Comparison of ENCODE assay signal across 9 mouse cellular contexts in genomic region chr14:29980447-29981205, GRCm38 (mm10). TPM values are rescaled to one million over a fixed set of nuclear protein-coding genes. Genes with fewer than 3 reads are reported as not detected.
DNase-seq lines count a peak whose midpoint lies in the region; ATAC-seq and TF ChIP-seq lines count a peak whose summit lies in the region.
"Had no signal": no experiment of that assay in that cellular context is flagged by ENCODE, and none has a peak within 500 bp of the region (broad histone marks: within the 10 kb centered on the region; RNA-seq: fewer than 3 reads in every experiment).

No protein-coding gene starts in this region.

- no peak for ATAC-seq in liver, embryonic 12.5 days
- no peak for ATAC-seq in hindbrain, embryonic 14.5 days (ENCODE audit: low FRiP score)

- peaks cover 16% of the 10 kb centered on the region for H3K4me1 ChIP-seq in liver, adult 2 months (ENCODE audit: control insufficient read depth, insufficient read depth, low read length)
- peaks cover 11% of the 10 kb centered on the region for H3K4me1 ChIP-seq in liver, embryonic 12.5 days
- no peaks in the 10 kb centered on the region for H3K4me1 ChIP-seq in small intestine, adult 2 months (ENCODE audit: control insufficient read depth, insufficient read depth, insufficient read length, low read length)
- peaks cover 10% of the 10 kb centered on the region for H3K4me1 ChIP-seq in hindbrain, embryonic 14.5 days (replicated peaks; ENCODE audit: control insufficient read depth, insufficient read depth, low read length)

- H3K79me2 ChIP-seq in liver, adult 2 months (ENCODE audit: control insufficient read depth, insufficient read depth, low read length): peaks cover 9% of the 10 kb centered on the region; the same call in 1 of the 2 replicates

- peak; percentile 48 for DNase-seq in liver, adult 2 months (ENCODE audit: extremely low read depth, low read depth, low spot score)
- peak; percentile 41 for DNase-seq in MEL-GATA-1-ER (ENCODE audit: extremely low read depth, low read depth)
- peak; percentile 14 for DNase-seq in fibroblast of lung, adult 2 months (ENCODE audit: low read depth)
- DNase-seq in ovary, postnatal 14 days (ENCODE audit: low spot score): no peak
- no peak for DNase-seq in hindbrain, embryonic 14.5 days (ENCODE audit: low spot score)

- no peak overlapping the region for H3K4me3 ChIP-seq in liver, adult 2 months (ENCODE audit: insufficient read depth, low read depth, low read length)
- H3K4me3 ChIP-seq in liver, embryonic 12.5 days: no peak overlapping the region
- H3K4me3 ChIP-seq in small intestine, adult 2 months (ENCODE audit: low read depth, low read length): no peak overlapping the region
- H3K4me3 ChIP-seq in hindbrain, embryonic 14.5 days (replicated peaks; ENCODE audit: low read length): no peak overlapping the region
- H3K4me3 ChIP-seq: neural tube, embryonic 13.5 days had no signal

- no peaks in the 10 kb centered on the region for H3K9me3 ChIP-seq in liver, embryonic 12.5 days (replicated peaks)
- H3K9me3 ChIP-seq in hindbrain, embryonic 14.5 days (ENCODE audit: control insufficient read depth, low read length): no peaks in the 10 kb centered on the region

- H3K27ac ChIP-seq in liver, adult 2 months (replicated peaks; ENCODE audit: insufficient read depth, low read depth, low read length): no peak overlapping the region
- no peak overlapping the region for H3K27ac ChIP-seq in liver, embryonic 12.5 days
- H3K27ac ChIP-seq in small intestine, adult 2 months (ENCODE audit: insufficient read depth, low read depth, low read length): no peak overlapping the region
- H3K27ac ChIP-seq in hindbrain, embryonic 14.5 days: no peak overlapping the region
- H3K27ac ChIP-seq: embryonic facial prominence, embryonic 13.5 days; neural tube, embryonic 13.5 days had no signal

- no peak overlapping the region for H3K9ac ChIP-seq in liver, adult 2 months (ENCODE audit: low read depth, low read length)
- H3K9ac ChIP-seq in liver, embryonic 12.5 days: no peak overlapping the region
- H3K9ac ChIP-seq in hindbrain, embryonic 14.5 days: no peak overlapping the region
- H3K9ac ChIP-seq: neural tube, embryonic 13.5 days had no signal

- 92% methylated on average over 10 of the region's 10 CpGs for WGBS in liver, adult 2 months
- 90% methylated on average over 10 of the region's 10 CpGs for WGBS in liver, embryonic 12.5 days (ENCODE audit: insufficient replicate concordance)
- 89% methylated on average over 10 of the region's 10 CpGs for WGBS in small intestine, adult 2 months
- 96% methylated on average over 10 of the region's 10 CpGs for WGBS in hindbrain, embryonic 14.5 days

- no peak overlapping the region for H3K4me2 ChIP-seq in liver, embryonic 12.5 days
- no peak overlapping the region for H3K4me2 ChIP-seq in hindbrain, embryonic 14.5 days (replicated peaks)

- H3K27me3 ChIP-seq in liver, adult 2 months (ENCODE audit: control insufficient read depth, insufficient read depth, low read length): no peaks in the 10 kb centered on the region
- H3K27me3 ChIP-seq in liver, embryonic 12.5 days (replicated peaks): no peaks in the 10 kb centered on the region
- no peaks in the 10 kb centered on the region for H3K27me3 ChIP-seq in small intestine, adult 2 months (ENCODE audit: control insufficient read depth, insufficient read depth, low read length)
- no peaks in the 10 kb centered on the region for H3K27me3 ChIP-seq in hindbrain, embryonic 14.5 days (ENCODE audit: control insufficient read depth, insufficient read depth, low read length)
- H3K27me3 ChIP-seq: embryonic facial prominence, embryonic 13.5 days; neural tube, embryonic 13.5 days had no signal

- peak; percentile 35; the same call in 1 of the 2 replicates for TF ChIP-seq CTCF in liver, adult 2 months (IDR thresholded peaks at IDR 0.05; ENCODE audit: low read depth, low read length)
- TF ChIP-seq CTCF in small intestine, adult 2 months (IDR thresholded peaks at IDR 0.05; ENCODE audit: extremely low read depth, insufficient read length, insufficient replicate concordance, low read depth, low read length): peak; percentile 41; the same call in 1 of the 2 replicates

- no peak for TF ChIP-seq POLR2A in liver, adult 2 months (IDR thresholded peaks at IDR 0.05; ENCODE audit: extremely low read depth, insufficient read depth, low read length)
- TF ChIP-seq POLR2A in small intestine, adult 2 months (IDR thresholded peaks at IDR 0.05; ENCODE audit: low read depth, low read length): no peak

- H3K36me3 ChIP-seq in liver, adult 2 months (ENCODE audit: control insufficient read depth, insufficient read depth, low read length): peaks cover 34% of the 10 kb centered on the region
- peaks cover 59% of the 10 kb centered on the region for H3K36me3 ChIP-seq in liver, embryonic 12.5 days
- peaks cover 30% of the 10 kb centered on the region for H3K36me3 ChIP-seq in small intestine, adult 2 months (ENCODE audit: control insufficient read depth, insufficient read depth, low read length)
- peaks cover 60% of the 10 kb centered on the region for H3K36me3 ChIP-seq in hindbrain, embryonic 14.5 days (replicated peaks; ENCODE audit: control insufficient read depth, insufficient read depth)

RNA-seq across cellular contexts. Expression of gene Actr8, which starts 2.5 kb away (rescaled TPM):
- total RNA-seq in liver, adult 2 months (2014; rRNA removed): 35.6 and 37.3 TPM in 2 replicates
- 10.5 and 11.3 TPM in 2 replicates for polyA plus RNA-seq in liver, adult 2 months (2012; rRNA removed)
- 32.5 and 36.3 TPM in 2 replicates for polyA plus RNA-seq in liver, embryonic 12.5 days (2016; fragmentation: Nextera tagmentation; extraction: Ambion mirVana)
- 3.4 and 6.3 TPM in 2 replicates for polyA plus RNA-seq in small intestine, adult 2 months (2012; rRNA removed)
- 60.0 and 61.6 TPM in 2 replicates for polyA plus RNA-seq in hindbrain, embryonic 14.5 days (2014; fragmentation: Nextera tagmentation; extraction: Ambion mirVana)

RNA-seq across cellular contexts. Expression of gene Selenok, which starts 12.5 kb away (rescaled TPM):
- total RNA-seq in liver, adult 2 months (2014; rRNA removed): 91.5 and 106 TPM in 2 replicates
- 35.8 and 40.8 TPM in 2 replicates for polyA plus RNA-seq in liver, adult 2 months (2012; rRNA removed)
- 133 and 142 TPM in 2 replicates for polyA plus RNA-seq in liver, embryonic 12.5 days (2016; fragmentation: Nextera tagmentation; extraction: Ambion mirVana)
- polyA plus RNA-seq in small intestine, adult 2 months (2012; rRNA removed): 6.0 and 14.3 TPM in 2 replicates
- 320 and 331 TPM in 2 replicates for polyA plus RNA-seq in hindbrain, embryonic 14.5 days (2014; fragmentation: Nextera tagmentation; extraction: Ambion mirVana)

RNA-seq across cellular contexts. Expression of gene Il17rb, which starts 28.1 kb away (rescaled TPM):
- total RNA-seq in liver, adult 2 months (2014; rRNA removed): 7.7 and 11.5 TPM in 2 replicates
- 3.1 and 8.2 TPM in 2 replicates for polyA plus RNA-seq in liver, adult 2 months (2012; rRNA removed)
- polyA plus RNA-seq in liver, embryonic 12.5 days (2016; fragmentation: Nextera tagmentation; extraction: Ambion mirVana): 0.39 and 0.57 TPM in 2 replicates
- polyA plus RNA-seq in small intestine, adult 2 months (2012; rRNA removed): 1.2 and 3.0 TPM in 2 replicates
- 1.7 and 2.7 TPM in 2 replicates for polyA plus RNA-seq in hindbrain, embryonic 14.5 days (2014; fragmentation: Nextera tagmentation; extraction: Ambion mirVana)

RNA-seq across cellular contexts. Expression of gene Chdh, which starts 28.2 kb away (rescaled TPM):
- 48.1 and 73.5 TPM in 2 replicates for total RNA-seq in liver, adult 2 months (2014; rRNA removed)
- 66.2 and 75.5 TPM in 2 replicates for polyA plus RNA-seq in liver, adult 2 months (2012; rRNA removed)
- polyA plus RNA-seq in liver, embryonic 12.5 days (2016; fragmentation: Nextera tagmentation; extraction: Ambion mirVana): 0.25 and 0.26 TPM in 2 replicates
- 41.7 and 92.0 TPM in 2 replicates for polyA plus RNA-seq in small intestine, adult 2 months (2012; rRNA removed)
- 0.60 and 0.64 TPM in 2 replicates for polyA plus RNA-seq in hindbrain, embryonic 14.5 days (2014; fragmentation: Nextera tagmentation; extraction: Ambion mirVana)

Comparison
In these comparisons a context has a peak if more than half of its experiments do, and no peak if none do; other contexts are left out.
1. DNase-seq: peak in liver, adult 2 months (single experiment), MEL-GATA-1-ER (single experiment) and fibroblast of lung, adult 2 months (single experiment); none in ovary, postnatal 14 days (single experiment) and hindbrain, embryonic 14.5 days (single experiment).